Mouse (Mus musculus): ENCODE results near the gene Npff. TPM values are rescaled to one million over a fixed set of nuclear protein-coding genes. Genes with fewer than 3 reads are reported as not detected.

The Npff gene
- 0.94 and 1.3 TPM in 2 replicates for polyA plus RNA-seq (2015; fragmentation: Nextera tagmentation; extraction: Ambion mirVana)

GRCm38 (mm10) chr15:102524892-102525485 lies at the start of gene Npff:
Gene Npff, minus strand, starts transcription at chr15:102524942.

GRCm38 (mm10) chr15:102517976-102518858 lies 6.5 kb downstream of the Npff start, which contains the start of gene Tarbp2:
Gene Tarbp2, plus strand, starts transcription at chr15:102518192.

GRCm38 (mm10) chr15:102516728-102517404 lies 7.9 kb downstream of the Npff start, which contains the start of gene Map3k12:
Gene Map3k12, minus strand, starts transcription at chr15:102517064.

GRCm38 (mm10) chr15:102503447-102503846 lies 21.3 kb downstream of the Npff start, which contains the start of gene Gm10337:
Gene Gm10337, plus strand, starts transcription at chr15:102503722.

Other genes starting within 250 kb of the Npff start
- 30.0 and 37.6 TPM in 2 replicates for gene Mfsd5, start 245.5 kb downstream of the Npff start, polyA plus RNA-seq (2015; fragmentation: Nextera tagmentation; extraction: Ambion mirVana)
- 2.5 and 3.5 TPM in 2 replicates for gene Espl1, start 228.7 kb downstream of the Npff start, polyA plus RNA-seq (2015; fragmentation: Nextera tagmentation; extraction: Ambion mirVana)
- 270 and 314 TPM in 2 replicates for gene Pfdn5, start 198.8 kb downstream of the Npff start, polyA plus RNA-seq (2015; fragmentation: Nextera tagmentation; extraction: Ambion mirVana)
- 30.0 and 30.5 TPM in 2 replicates for gene Myg1, start 193.2 kb downstream of the Npff start, polyA plus RNA-seq (2015; fragmentation: Nextera tagmentation; extraction: Ambion mirVana)
- 11.4 and 14.4 TPM in 2 replicates for gene Aaas, start 174.2 kb downstream of the Npff start, polyA plus RNA-seq (2015; fragmentation: Nextera tagmentation; extraction: Ambion mirVana)
- gene Sp7, start 157.8 kb downstream of the Npff start, polyA plus RNA-seq (2015; fragmentation: Nextera tagmentation; extraction: Ambion mirVana), result 0.13 and 0.35 TPM in 2 replicates
- gene Sp1, start 118.8 kb downstream of the Npff start, polyA plus RNA-seq (2015; fragmentation: Nextera tagmentation; extraction: Ambion mirVana), result 3.3 and 4.0 TPM in 2 replicates
- gene Amhr2, start 79.6 kb downstream of the Npff start, polyA plus RNA-seq (2015; fragmentation: Nextera tagmentation; extraction: Ambion mirVana), result 7.8 and 9.7 TPM in 2 replicates
- gene Prr13, start 65.9 kb downstream of the Npff start, polyA plus RNA-seq (2015; fragmentation: Nextera tagmentation; extraction: Ambion mirVana), result 36.5 and 44.9 TPM in 2 replicates
- gene Pcbp2, start 54.4 kb downstream of the Npff start, polyA plus RNA-seq (2015; fragmentation: Nextera tagmentation; extraction: Ambion mirVana), result 105 and 113 TPM in 2 replicates
- 1.8 TPM in 1 of 2 replicates, not detected in the other for gene Gm10337, start 21.2 kb downstream of the Npff start, polyA plus RNA-seq (2015; fragmentation: Nextera tagmentation; extraction: Ambion mirVana)
- gene Map3k12, start 7.9 kb downstream of the Npff start, polyA plus RNA-seq (2015; fragmentation: Nextera tagmentation; extraction: Ambion mirVana), result 4.0 and 4.2 TPM in 2 replicates
- gene Tarbp2, start 6.8 kb downstream of the Npff start, polyA plus RNA-seq (2015; fragmentation: Nextera tagmentation; extraction: Ambion mirVana), result 62.3 and 70.0 TPM in 2 replicates
- 0.14 TPM in 1 of 2 replicates, not detected in the other for gene Gm28047, start 100.1 kb upstream of the Npff start, polyA plus RNA-seq (2015; fragmentation: Nextera tagmentation; extraction: Ambion mirVana)
- 24.2 and 29.9 TPM in 2 replicates for gene Atf7, start 100.5 kb upstream of the Npff start, polyA plus RNA-seq (2015; fragmentation: Nextera tagmentation; extraction: Ambion mirVana)
- gene Atp5g2, start 147.4 kb upstream of the Npff start, polyA plus RNA-seq (2015; fragmentation: Nextera tagmentation; extraction: Ambion mirVana), result 91.0 and 109 TPM in 2 replicates
- gene Calcoco1, start 197.2 kb upstream of the Npff start, polyA plus RNA-seq (2015; fragmentation: Nextera tagmentation; extraction: Ambion mirVana), result 63.8 and 81.8 TPM in 2 replicates